ENCODE assay signal across 23 mouse cellular contexts in genomic region chr3:121186925-121187324, GRCm38 (mm10). TPM values are rescaled to one million over a fixed set of nuclear protein-coding genes. Genes with fewer than 3 reads are reported as not detected.
DNase-seq lines count a peak whose midpoint lies in the region; ATAC-seq and TF ChIP-seq lines count a peak whose summit lies in the region.
"Had no signal": no experiment of that assay in that cellular context is flagged by ENCODE, and none has a peak within 500 bp of the region (broad histone marks: within the 10 kb centered on the region; RNA-seq: fewer than 3 reads in every experiment).

No protein-coding gene starts in this region.

- DNase-seq in embryonic facial prominence, embryonic 14.5 days (ENCODE audit: low spot score) = peak; percentile 19
- no peak for DNase-seq in embryonic facial prominence, embryonic 10.5 days (ENCODE audit: low spot score)
- no peak for DNase-seq in liver, postnatal 0 days
- DNase-seq in fat pad, adult 2 months (ENCODE audit: extremely low read depth, low read depth, low spot score) = peak; percentile 93
- DNase-seq in lung, postnatal 36 days = peak; percentile 80
- no peak for DNase-seq in frontal cortex, postnatal 10 days (ENCODE audit: low spot score in 2 of 2)
- DNase-seq: adrenal gland, postnatal 14 days; B cell, adult 2 months; cerebellum, adult 11-12 months; cerebellum, adult 9-10 months; cerebellum, postnatal 25 days; gastrocnemius, postnatal 10 days; heart, adult 2 months; heart, postnatal 36 days had no signal

- H3K4me2 ChIP-seq in embryonic facial prominence, embryonic 14.5 days (ENCODE audit: low read depth, low read length) = no peak overlapping the region
- H3K4me2 ChIP-seq in liver, postnatal 0 days (ENCODE audit: low read depth, low read length) = no peak overlapping the region; the same call in 1 of the 2 replicates
- no peak overlapping the region for H3K4me2 ChIP-seq in liver, embryonic 12.5 days
- H3K4me2 ChIP-seq: embryonic facial prominence, embryonic 13.5 days; heart, embryonic 12.5 days; hindbrain, embryonic 12.5 days had no signal

- 78% methylated on average over 3 of the region's 3 CpGs for WGBS in embryonic facial prominence, embryonic 14.5 days
- WGBS in embryonic facial prominence, embryonic 10.5 days = 89% methylated on average over 3 of the region's 3 CpGs
- WGBS in liver, postnatal 0 days (ENCODE audit: insufficient replicate concordance) = 63% methylated on average over 3 of the region's 3 CpGs
- 90% methylated on average over 3 of the region's 3 CpGs for WGBS in liver, embryonic 12.5 days (ENCODE audit: insufficient replicate concordance)

- no peaks in the 10 kb centered on the region for H3K36me3 ChIP-seq in embryonic facial prominence, embryonic 14.5 days (ENCODE audit: control insufficient read depth, insufficient read depth, low read length)
- no peaks in the 10 kb centered on the region for H3K36me3 ChIP-seq in embryonic facial prominence, embryonic 10.5 days (replicated peaks)
- H3K36me3 ChIP-seq in liver, postnatal 0 days (replicated peaks; ENCODE audit: insufficient read depth, low read length) = no peaks in the 10 kb centered on the region
- H3K36me3 ChIP-seq in liver, embryonic 12.5 days = no peaks in the 10 kb centered on the region
- H3K36me3 ChIP-seq: embryonic facial prominence, embryonic 13.5 days; forebrain, embryonic 10.5 days; G1E; heart, embryonic 12.5 days; hindbrain, embryonic 12.5 days had no signal

- H3K4me1 ChIP-seq in embryonic facial prominence, embryonic 14.5 days (ENCODE audit: control insufficient read depth, insufficient read depth, low read length) = no peaks in the 10 kb centered on the region
- H3K4me1 ChIP-seq in embryonic facial prominence, embryonic 10.5 days = no peaks in the 10 kb centered on the region
- H3K4me1 ChIP-seq in liver, postnatal 0 days (ENCODE audit: insufficient read depth) = peaks cover 8% of the 10 kb centered on the region
- H3K4me1 ChIP-seq in liver, embryonic 12.5 days = peaks cover 8% of the 10 kb centered on the region; the same call in 1 of the 2 replicates
- H3K4me1 ChIP-seq: embryonic facial prominence, embryonic 13.5 days; forebrain, embryonic 10.5 days; hindbrain, embryonic 12.5 days had no signal

- no peak overlapping the region for H3K4me3 ChIP-seq in embryonic facial prominence, embryonic 14.5 days (ENCODE audit: low read depth, low read length)
- H3K4me3 ChIP-seq in embryonic facial prominence, embryonic 10.5 days = no peak overlapping the region
- no peak overlapping the region for H3K4me3 ChIP-seq in liver, postnatal 0 days (ENCODE audit: low read depth, low read length)
- no peak overlapping the region for H3K4me3 ChIP-seq in liver, embryonic 12.5 days
- H3K4me3 ChIP-seq: embryonic facial prominence, embryonic 13.5 days; forebrain, embryonic 10.5 days; heart, adult 2 months; heart, embryonic 12.5 days; hindbrain, embryonic 12.5 days had no signal

- no peak overlapping the region for H3K27ac ChIP-seq in embryonic facial prominence, embryonic 14.5 days (replicated peaks; ENCODE audit: low read depth, low read length)
- H3K27ac ChIP-seq in embryonic facial prominence, embryonic 10.5 days (replicated peaks) = no peak overlapping the region
- H3K27ac ChIP-seq in liver, postnatal 0 days (ENCODE audit: low read depth) = peak overlapping the region; percentile 79
- no peak overlapping the region for H3K27ac ChIP-seq in liver, embryonic 12.5 days
- H3K27ac ChIP-seq: embryonic facial prominence, embryonic 13.5 days; forebrain, embryonic 10.5 days; heart, adult 2 months; hindbrain, embryonic 12.5 days had no signal

- no peaks in the 10 kb centered on the region for H3K27me3 ChIP-seq in embryonic facial prominence, embryonic 14.5 days (replicated peaks; ENCODE audit: control insufficient read depth, insufficient read depth, low read length)
- H3K27me3 ChIP-seq in embryonic facial prominence, embryonic 10.5 days (replicated peaks; ENCODE audit: low read depth, poor library complexity, severe bottlenecking) = no peaks in the 10 kb centered on the region
- no peaks in the 10 kb centered on the region for H3K27me3 ChIP-seq in liver, postnatal 0 days (ENCODE audit: insufficient read depth, low read length)
- peaks cover 16% of the 10 kb centered on the region; the same call in 1 of the 2 replicates for H3K27me3 ChIP-seq in liver, embryonic 12.5 days (replicated peaks)
- H3K27me3 ChIP-seq: embryonic facial prominence, embryonic 13.5 days; heart, embryonic 12.5 days; hindbrain, embryonic 12.5 days had no signal

- no peak for ATAC-seq in embryonic facial prominence, embryonic 14.5 days (ENCODE audit: low read depth)
- peak; percentile 59 for ATAC-seq in liver, postnatal 0 days
- no peak for ATAC-seq in liver, embryonic 12.5 days
- ATAC-seq: CD4-positive, CD25-positive, alpha-beta regulatory T cell, adult 4 months; forebrain, embryonic 14.5 days; hindbrain, embryonic 16.5 days had no signal

- TF ChIP-seq EP300 in liver, postnatal 0 days (IDR thresholded peaks at IDR 0.05; ENCODE audit: low read depth) = 0 out of 2 replicates have a peak, but pooled peaks have one; percentile 9

- TF ChIP-seq CTCF in liver, postnatal 0 days (IDR thresholded peaks at IDR 0.05; ENCODE audit: low read depth) = no peak

- H3K9ac ChIP-seq in embryonic facial prominence, embryonic 14.5 days (ENCODE audit: low read depth, low read length) = no peak overlapping the region
- no peak overlapping the region for H3K9ac ChIP-seq in liver, postnatal 0 days (replicated peaks)
- H3K9ac ChIP-seq in liver, embryonic 12.5 days = no peak overlapping the region
- H3K9ac ChIP-seq: embryonic facial prominence, embryonic 13.5 days; heart, embryonic 12.5 days; hindbrain, embryonic 12.5 days had no signal

- H3K9me3 ChIP-seq in embryonic facial prominence, embryonic 14.5 days (ENCODE audit: control insufficient read depth, low read length) = no peaks in the 10 kb centered on the region
- H3K9me3 ChIP-seq in embryonic facial prominence, embryonic 10.5 days = no peaks in the 10 kb centered on the region
- no peaks in the 10 kb centered on the region for H3K9me3 ChIP-seq in liver, postnatal 0 days (ENCODE audit: low read length)
- H3K9me3 ChIP-seq in liver, embryonic 12.5 days (replicated peaks) = no peaks in the 10 kb centered on the region
- H3K9me3 ChIP-seq: embryonic facial prominence, embryonic 13.5 days; G1E; heart, embryonic 12.5 days had no signal

RNA-seq across cellular contexts. Expression of gene Rwdd3, which starts 15.4 kb away (rescaled TPM):
- polyA plus RNA-seq in embryonic facial prominence, embryonic 14.5 days (2014; fragmentation: Nextera tagmentation; extraction: Ambion mirVana) = 7.2 and 9.3 TPM in 2 replicates
- polyA plus RNA-seq in embryonic facial prominence, embryonic 10.5 days (2016; fragmentation: Nextera tagmentation; extraction: Ambion mirVana) = 4.1 and 4.8 TPM in 2 replicates
- polyA plus RNA-seq in liver, postnatal 0 days (2015; fragmentation: Nextera tagmentation; extraction: Ambion mirVana) = 5.9 and 8.2 TPM in 2 replicates
- 1.8 and 2.4 TPM in 2 replicates for polyA plus RNA-seq in liver, embryonic 12.5 days (2016; fragmentation: Nextera tagmentation; extraction: Ambion mirVana)

Comparison
In these comparisons a context has a peak if more than half of its experiments do, and no peak if none do; other contexts are left out.
1. DNase-seq: peak in embryonic facial prominence, embryonic 14.5 days (single experiment), fat pad, adult 2 months (single experiment) and lung, postnatal 36 days (single experiment); none in embryonic facial prominence, embryonic 10.5 days (single experiment), liver, postnatal 0 days (single experiment) and frontal cortex, postnatal 10 days (0 of 2).